Mouse (Mus musculus): ENCODE measurements at regions not wholly inside any gene's neighbourhood (a gene's known extent, or its start where the extent isn't known, plus 50 kb on each side); places are given as distances from the start of the nearest gene placed in this dataset.

DNA sequence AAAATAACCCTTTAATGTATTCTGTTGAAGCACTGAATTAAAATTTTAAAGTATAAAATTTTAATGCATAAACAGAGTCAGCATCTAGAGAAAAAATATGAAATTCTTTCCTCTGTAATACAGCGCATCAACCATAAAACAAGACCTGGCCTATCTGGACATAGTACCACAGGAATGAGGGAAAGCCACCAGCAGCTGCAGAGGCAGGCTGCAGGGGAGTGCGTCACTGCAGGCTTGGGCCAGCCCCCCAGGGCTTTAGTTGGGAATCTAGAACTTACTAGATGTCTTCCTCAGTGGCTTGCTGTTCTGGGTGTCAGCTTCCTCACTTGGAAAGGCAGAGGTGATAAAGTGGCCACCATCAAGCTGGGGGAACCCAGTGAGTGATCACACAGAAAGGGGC is 116.2 kb upstream of the Tmem108 start:
- TF ChIP-seq CTCF (IDR thresholded peaks at IDR 0.05; ENCODE audit: low read depth, low read length): no peak
- no peak for TF ChIP-seq POLR2AphosphoS5 (IDR thresholded peaks at IDR 0.05; ENCODE audit: insufficient replicate concordance, low read depth, low read length)
- no peak for TF ChIP-seq GATA1 (IDR thresholded peaks at IDR 0.05; ENCODE audit: borderline replicate concordance, low read length)
- TF ChIP-seq TAL1 (conservative IDR thresholded peaks at IDR 0.05; ENCODE audit: low read depth, low read length): no peak

All from G1E (cell line).